In the genomic region with DNA sequence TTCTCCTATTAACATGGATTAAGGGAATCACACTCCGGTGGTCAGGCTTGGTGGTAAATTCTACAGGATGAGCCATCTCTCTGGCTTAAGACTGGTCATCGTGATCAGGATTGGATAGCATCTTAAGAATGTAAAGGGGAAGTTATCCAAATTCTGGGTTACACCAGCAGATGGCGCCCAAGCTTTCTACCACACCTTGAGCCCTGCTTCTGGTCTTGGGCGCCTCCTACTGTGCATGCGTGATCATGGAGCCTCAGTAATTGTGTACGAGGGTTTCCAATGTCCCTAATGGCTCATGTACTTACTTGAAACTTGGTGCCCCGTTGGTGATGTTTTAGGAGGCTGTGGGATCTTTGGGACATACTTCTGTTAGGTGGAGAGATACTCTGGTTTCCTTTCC, we compare ENCODE assay signal across 9 mouse cellular contexts. TPM values are rescaled to one million over a fixed set of nuclear protein-coding genes. Genes with fewer than 3 reads are reported as not detected.
DNase-seq lines count a peak whose midpoint lies in the region; ATAC-seq and TF ChIP-seq lines count a peak whose summit lies in the region.
"Had no signal": no experiment of that assay in that cellular context is flagged by ENCODE, and none has a peak within 500 bp of the region (broad histone marks: within the 10 kb centered on the region; RNA-seq: fewer than 3 reads in every experiment).

No protein-coding gene starts in this region.

- in situ Hi-C loops in ES-E14 (cut with MboI; ENCODE audit: low sequenced_read_pairs in 2 of 2, unreplicated experiment in 2 of 2) = no loop called here

- no peaks in the 10 kb centered on the region for H3K27me3 ChIP-seq in forebrain, embryonic 14.5 days (replicated peaks; ENCODE audit: control insufficient read depth, insufficient read depth, low read length)
- no peaks in the 10 kb centered on the region for H3K27me3 ChIP-seq in lung, embryonic 15.5 days
- H3K27me3 ChIP-seq: limb, embryonic 12.5 days had no signal

- H3K27ac ChIP-seq in ES-E14 (ENCODE audit: insufficient read depth, low read depth, low read length, poor library complexity, severe bottlenecking) = no peak overlapping the region
- no peak overlapping the region for H3K27ac ChIP-seq in forebrain, embryonic 14.5 days (ENCODE audit: low read depth, low read length)
- H3K27ac ChIP-seq in lung, embryonic 15.5 days = no peak overlapping the region
- H3K27ac ChIP-seq: limb, embryonic 12.5 days had no signal

- H3K4me2 ChIP-seq in forebrain, embryonic 14.5 days (ENCODE audit: low read length) = no peak overlapping the region
- no peak overlapping the region for H3K4me2 ChIP-seq in lung, embryonic 15.5 days
- H3K4me2 ChIP-seq: limb, embryonic 12.5 days had no signal

- peaks cover 2 to 9% of the 10 kb centered on the region in 2 experiments; a peak in 1 of 4 replicates for H3K4me1 ChIP-seq in ES-E14 (ENCODE audit: control insufficient read depth in 2 of 2, insufficient read depth in 2 of 2, low read length in 2 of 2, poor library complexity in 1 of 2)
- peaks cover 4% of the 10 kb centered on the region; the same call in 1 of the 2 replicates for H3K4me1 ChIP-seq in forebrain, embryonic 14.5 days (ENCODE audit: control insufficient read depth, insufficient read depth, low read length)
- 0 out of 2 replicates have a peak, but pooled peaks cover 3% of the 10 kb centered on the region for H3K4me1 ChIP-seq in lung, embryonic 15.5 days

- H3K9ac ChIP-seq in ES-E14 (ENCODE audit: insufficient read depth, low read depth, low read length, poor library complexity, severe bottlenecking) = no peak overlapping the region
- no peak overlapping the region for H3K9ac ChIP-seq in forebrain, embryonic 14.5 days (ENCODE audit: low read length)
- no peak overlapping the region for H3K9ac ChIP-seq in lung, embryonic 15.5 days
- H3K9ac ChIP-seq: limb, embryonic 12.5 days had no signal

- H3K36me3 ChIP-seq in ES-E14 (ENCODE audit: control insufficient read depth, insufficient read depth, low read length, poor library complexity, severe bottlenecking) = peaks cover 15% of the 10 kb centered on the region
- 0 out of 2 replicates have a peak, but pooled peaks cover 4% of the 10 kb centered on the region for H3K36me3 ChIP-seq in forebrain, embryonic 14.5 days (ENCODE audit: control insufficient read depth, insufficient read depth, low read length)
- 0 out of 2 replicates have a peak, but pooled peaks cover 5% of the 10 kb centered on the region for H3K36me3 ChIP-seq in lung, embryonic 15.5 days

- 12% methylated on average over 7 of the region's 7 CpGs for WGBS in forebrain, embryonic 14.5 days
- 13% methylated on average over 7 of the region's 7 CpGs for WGBS in lung, embryonic 15.5 days

- peak; percentile 94 for DNase-seq in ES-E14 (ENCODE audit: low read depth, low spot score)
- peak; percentile 97 for DNase-seq in c-Kit-positive CD71-positive TER-119-positive erythroid progenitor cells, embryonic 14.5 days (ENCODE audit: low spot score)
- peak; percentile 86 for DNase-seq in forebrain, embryonic 14.5 days (ENCODE audit: low spot score)
- DNase-seq in layer of hippocampus, adult 8-10 months (ENCODE audit: low spot score in 2 of 2) = peak; percentile 72 to 90
- DNase-seq in retina, postnatal 1 day = peak; percentile 87
- peak; percentile 81 to 88 for DNase-seq in thymus, postnatal 36 days

- H3K9me3 ChIP-seq in ES-E14 (ENCODE audit: control insufficient read depth, insufficient read depth, low read depth, low read length) = no peaks in the 10 kb centered on the region
- H3K9me3 ChIP-seq in forebrain, embryonic 14.5 days (replicated peaks; ENCODE audit: control insufficient read depth, low read length) = no peaks in the 10 kb centered on the region
- H3K9me3 ChIP-seq in lung, embryonic 15.5 days = no peaks in the 10 kb centered on the region
- H3K9me3 ChIP-seq: limb, embryonic 12.5 days had no signal

- peak; percentile 66 for ATAC-seq in forebrain, embryonic 14.5 days
- peak; percentile 93 for ATAC-seq in hematopoietic stem cell, adult 5-6 weeks (replicated peaks in 1 of 2; ENCODE audit: insufficient read depth in 1 of 2, low FRiP score in 2 of 2, low TSS enrichment in 1 of 2, low read depth in 1 of 2, poor library complexity in 2 of 2, severe bottlenecking in 2 of 2)
- ATAC-seq in lung, embryonic 15.5 days (ENCODE audit: borderline replicate concordance, extremely low read depth, low FRiP score, low TSS enrichment) = peak; percentile 43

- H3K4me3 ChIP-seq in ES-E14 (ENCODE audit: insufficient read depth in 1 of 2, low read depth in 1 of 2, low read length in 2 of 2, poor library complexity in 1 of 2, severe bottlenecking in 1 of 2) = no peak overlapping the region
- no peak overlapping the region for H3K4me3 ChIP-seq in forebrain, embryonic 14.5 days (ENCODE audit: low read depth, low read length)
- no peak overlapping the region for H3K4me3 ChIP-seq in lung, embryonic 15.5 days
- H3K4me3 ChIP-seq: limb, embryonic 12.5 days had no signal

TF ChIP-seq in ES-E14, 5 proteins besides CTCF, POLR2A, EP300 and RAD21:
- TF ChIP-seq HCFC1 (IDR thresholded peaks at IDR 0.05; ENCODE audit: borderline replicate concordance, insufficient read depth, low read length) = 0 out of 2 replicates have a peak, but pooled peaks have one; percentile 22
- TF ChIP-seq MAFK (IDR thresholded peaks at IDR 0.05; ENCODE audit: insufficient read depth, low read depth, low read length) = peak; percentile 37; the same call in 1 of the 2 replicates
- TF ChIP-seq ZC3H11A (IDR thresholded peaks at IDR 0.05; ENCODE audit: borderline replicate concordance, low read depth, low read length) = peak; percentile 88
- no peak for TF ChIP-seq CHD2 (IDR thresholded peaks at IDR 0.05; ENCODE audit: low read depth, low read length)
- TF ChIP-seq ZNF384 (IDR thresholded peaks at IDR 0.05; ENCODE audit: low read depth, low read length) = no peak

RNA-seq across cellular contexts. Expression of a gene that starts 20.1 kb away (rescaled TPM):
- total RNA-seq in ES-E14 (2012; rRNA removed) = 26.8 and 33.0 TPM in 2 replicates
- 20.9 and 21.2 TPM in 2 replicates for polyA plus RNA-seq in forebrain, embryonic 14.5 days (2014; fragmentation: Nextera tagmentation; extraction: Ambion mirVana)
- total RNA-seq in hematopoietic stem cell, adult 5-6 weeks (2017) = 29.0 and 37.4 TPM in 2 replicates
- total RNA-seq in layer of hippocampus, adult 8-10 months (2022) = 10 to 100 TPM; 26.6 to 33.8 (median 32.2) TPM
- polyA plus RNA-seq in lung, embryonic 15.5 days (2015; fragmentation: Nextera tagmentation; extraction: Ambion mirVana) = 50.8 and 51.4 TPM in 2 replicates

RNA-seq across cellular contexts. Expression of a gene that starts 23.7 kb away (rescaled TPM):
- 34.4 and 52.5 TPM in 2 replicates for total RNA-seq in ES-E14 (2012; rRNA removed)
- 128 and 138 TPM in 2 replicates for polyA plus RNA-seq in forebrain, embryonic 14.5 days (2014; fragmentation: Nextera tagmentation; extraction: Ambion mirVana)
- total RNA-seq in hematopoietic stem cell, adult 5-6 weeks (2017) = 9.0 and 15.8 TPM in 2 replicates
- total RNA-seq in layer of hippocampus, adult 8-10 months (2022) = 10 to 100 TPM; 67.6 to 74.1 (median 67.9) TPM
- 44.2 and 48.1 TPM in 2 replicates for polyA plus RNA-seq in lung, embryonic 15.5 days (2015; fragmentation: Nextera tagmentation; extraction: Ambion mirVana)

Comparison
In these comparisons a context has a peak if more than half of its experiments do, and no peak if none do; other contexts are left out.
1. ATAC-seq: peak in every context shown above with its lines; median percentile 93 in hematopoietic stem cell, adult 5-6 weeks; 66 in forebrain, embryonic 14.5 days; 43 in lung, embryonic 15.5 days.